Mouse (Mus musculus) CH12.LX (cell line): ENCODE measurements around the gene Ccdc60. TPM values are rescaled to one million over a fixed set of nuclear protein-coding genes. Genes with fewer than 3 reads are reported as not detected.

Source experiments
- DNase-seq: peaks from one replicate; pipeline ENCODE4 v3.0.0-alpha.2; 2013; ENCODE audit errors: extremely low read depth
- H3K27ac ChIP-seq: 2 replicates; pipeline ENCODE4 v1.5.1; 2012; ENCODE audit warnings: low read depth, mild to moderate bottlenecking, control low read depth, moderate library complexity; ENCODE audit not compliant: insufficient read depth
- H3K27me3 ChIP-seq: replicated peaks from 2 replicates; pipeline ENCODE3; 2012; ENCODE audit warnings: inconsistent platforms
- H3K36me3 ChIP-seq, 2 experiments: replicated peaks in 1 of 2; 2 replicates each; pipeline versions ENCODE3 to v1.6.1; 2012; ENCODE audit warnings: inconsistent platforms in 1 of 2, low read length in 1 of 2, mild to moderate bottlenecking in 1 of 2, mixed read lengths in 1 of 2, moderate library complexity in 1 of 2; ENCODE audit not compliant: control insufficient read depth in 1 of 2, insufficient read depth in 1 of 2
- H3K4me1 ChIP-seq, 2 experiments: 2 replicates each; pipeline ENCODE4 v1.6.1; 2012; ENCODE audit warnings: inconsistent platforms in 1 of 2, moderate library complexity in 1 of 2; ENCODE audit not compliant: insufficient read depth in 2 of 2, control insufficient read depth in 1 of 2
- H3K4me2 ChIP-seq: 2 replicates; pipeline ENCODE4 v1.6.1; 2012; ENCODE audit warnings: low read depth, mild to moderate bottlenecking, control low read depth; ENCODE audit not compliant: poor library complexity, insufficient read depth, severe bottlenecking
- H3K4me3 ChIP-seq, 3 experiments: fragments of 150-350 bp in 1 of 3; sonication (generic) in 1 of 3; replicated peaks in 1 of 3; 2 replicates each; pipeline versions ENCODE3 to v1.5.1; 2011 to 2012; ENCODE audit warnings: low read depth in 2 of 3, low read length in 2 of 3, mild to moderate bottlenecking in 2 of 3, moderate library complexity in 2 of 3, control low read depth in 1 of 3, improper control_type of control experiment in 1 of 3, inconsistent platforms in 1 of 3, mixed read lengths in 1 of 3; ENCODE audit not compliant: poor library complexity in 1 of 3
- H3K79me2 ChIP-seq: replicated peaks from 2 replicates; pipeline ENCODE4 v1.6.1; 2012; ENCODE audit warnings: mild to moderate bottlenecking, moderate library complexity; ENCODE audit not compliant: control insufficient read depth, poor library complexity, insufficient read depth, severe bottlenecking; ENCODE audit errors: extremely low read depth
- H3K9ac ChIP-seq: 2 replicates; pipeline ENCODE4 v1.6.1; 2012; ENCODE audit warnings: low read depth, mild to moderate bottlenecking, control low read depth, moderate library complexity; ENCODE audit not compliant: insufficient read depth
- H3K9me3 ChIP-seq: replicated peaks from 2 replicates; pipeline ENCODE3; 2012; ENCODE audit warnings: low read length, inconsistent platforms, mixed read lengths
- CTCF ChIP-seq, 2 experiments: IDR thresholded peaks in 1 of 2; conservative IDR thresholded peaks in 1 of 2; 2 replicates each; pipeline ENCODE4 v1.5.1; 2011 to 2012; ENCODE audit warnings: low read depth in 2 of 2, low read length in 2 of 2, improper control_type of control experiment in 1 of 2, inconsistent platforms in 1 of 2, mild to moderate bottlenecking in 1 of 2, moderate library complexity in 1 of 2
- E2F4 ChIP-seq: IDR thresholded peaks from 2 replicates; pipeline ENCODE4 v1.6.1; 2011; ENCODE audit warnings: low read depth, low read length, improper control_type of control experiment; ENCODE audit not compliant: insufficient replicate concordance
- ELF1 ChIP-seq: IDR thresholded peaks from 2 replicates; pipeline ENCODE4 v1.6.1; 2014; ENCODE audit warnings: low read depth, mild to moderate bottlenecking, inconsistent platforms, low read length, improper control_type of control experiment
- HCFC1 ChIP-seq: IDR thresholded peaks from 2 replicates; pipeline ENCODE4 v1.6.1; 2012; ENCODE audit warnings: low read depth, mild to moderate bottlenecking, inconsistent platforms, low read length, improper control_type of control experiment
- IRF4 ChIP-seq: IDR thresholded peaks from 2 replicates; pipeline ENCODE4 v1.6.1; 2014; ENCODE audit warnings: low read depth, mild to moderate bottlenecking, inconsistent platforms, low read length, improper control_type of control experiment
- MAX ChIP-seq: IDR thresholded peaks from 2 replicates; pipeline ENCODE4 v1.6.1; 2011; ENCODE audit warnings: low read length, improper control_type of control experiment
- MEF2A ChIP-seq: IDR thresholded peaks from 2 replicates; pipeline ENCODE4 v1.6.1; 2014; ENCODE audit warnings: low read depth, mild to moderate bottlenecking, inconsistent platforms, low read length, improper control_type of control experiment, borderline replicate concordance
- MXI1 ChIP-seq: IDR thresholded peaks from 2 replicates; pipeline ENCODE4 v1.6.1; 2011; ENCODE audit warnings: mild to moderate bottlenecking, low read depth, low read length, improper control_type of control experiment
- NRF1 ChIP-seq: IDR thresholded peaks from 2 replicates; pipeline ENCODE4 v1.6.1; 2014; ENCODE audit warnings: low read depth, mild to moderate bottlenecking, inconsistent platforms, low read length, improper control_type of control experiment, moderate library complexity
- POLR2A ChIP-seq: IDR thresholded peaks from 2 replicates; pipeline ENCODE4 v1.6.1; 2011; ENCODE audit warnings: low read depth, mild to moderate bottlenecking, improper control_type of control experiment, low read length
- POLR2AphosphoS2 ChIP-seq: IDR thresholded peaks from 2 replicates; pipeline ENCODE4 v1.6.1; 2011; ENCODE audit warnings: low read depth, low read length, improper control_type of control experiment
- RAD21 ChIP-seq: IDR thresholded peaks from 2 replicates; pipeline ENCODE4 v1.6.1; 2011; ENCODE audit warnings: low read depth, mild to moderate bottlenecking, low read length, improper control_type of control experiment, moderate library complexity
- RCOR1 ChIP-seq: conservative IDR thresholded peaks from 2 replicates; pipeline ENCODE4 v1.6.1; 2012; ENCODE audit warnings: low read depth, mild to moderate bottlenecking, inconsistent platforms, low read length, improper control_type of control experiment
- SMC3 ChIP-seq: IDR thresholded peaks from 2 replicates; pipeline ENCODE4 v1.6.1; 2011; ENCODE audit warnings: low read depth, low read length, improper control_type of control experiment
- TBP ChIP-seq: conservative IDR thresholded peaks from 2 replicates; pipeline ENCODE4 v1.6.1; 2011; ENCODE audit warnings: low read depth, low read length, improper control_type of control experiment
- ZC3H11A ChIP-seq: IDR thresholded peaks from 2 replicates; pipeline ENCODE4 v1.6.1; 2012; ENCODE audit warnings: low read depth, mild to moderate bottlenecking, inconsistent platforms, low read length, improper control_type of control experiment
- ZMIZ1 ChIP-seq: IDR thresholded peaks from 2 replicates; pipeline ENCODE4 v1.6.1; 2012; ENCODE audit warnings: low read depth, mild to moderate bottlenecking, inconsistent platforms, low read length, improper control_type of control experiment
- dilution Hi-C: fragments of 300-500 bp; cut with MboI; formaldehyde crosslinking; loops from 2 replicates; pipeline ENCODE4 v1.14.3; 2020; ENCODE audit warnings: low sequenced_read_pairs; ENCODE audit not compliant: extremely low pct_unique_long_range_greater_than_20kb, extremely low pct_ligation_motif_present
- in situ Hi-C: fragments of 300-500 bp; cut with MboI; formaldehyde crosslinking; loops from 3 replicates; pipeline ENCODE4 v1.14.3; 2019; ENCODE audit warnings: low sequenced_read_pairs, low pct_ligation_motif_present, low pct_unique_long_range_greater_than_20kb, mixed read lengths
- polyA plus RNA-seq: library from polyadenylated mRNA; unstranded; fragments of >175 nt; gene quantifications from 2 replicates; pipeline ENCODE4 v1.2.1, GENCODE M21; 2012; ENCODE audit warnings: low read depth; ENCODE audit not compliant: insufficient read length
- total RNA-seq, 2 experiments: library from RNA; depleted of rRNA; stranded (reverse); fragments of 300-350 nt in 1 of 2; fragments of >200 nt in 1 of 2; gene quantifications; 2 replicates each; pipeline ENCODE4 v1.2.3; 2012 to 2014

The Ccdc60 gene
- total and polyA plus RNA-seq, 3 experiments: not detected

GRCm38 (mm10) chr5:116271511-116272227 lies 17.1 kb downstream of the Ccdc60 start:
- Histone ChIP-seq H3K4me2 (no peak overlapping the region), H3K4me3 (no peak overlapping the region), H3K27me3 (no peaks in the 10 kb centered on the region), H3K9ac (no peak overlapping the region), H3K9me3 (peaks cover 95% of the 10 kb centered on the region), H3K4me1 (no peaks in the 10 kb centered on the region), H3K79me2 (no peaks in the 10 kb centered on the region), H3K36me3 (no peaks in the 10 kb centered on the region), H3K27ac (no peak overlapping the region)
- in situ Hi-C loops: no loop called here
- TF ChIP-seq SMC3 (no peak), POLR2AphosphoS2 (no peak), IRF4 (no peak), ELF1 (no peak), MXI1 (no peak), RCOR1 (no peak), NRF1 (no peak), TBP (no peak), ZC3H11A (no peak), RAD21 (no peak), ZMIZ1 (no peak), MEF2A (no peak)
- DNase-seq: no peak
- dilution Hi-C loops: no loop called here

DNA sequence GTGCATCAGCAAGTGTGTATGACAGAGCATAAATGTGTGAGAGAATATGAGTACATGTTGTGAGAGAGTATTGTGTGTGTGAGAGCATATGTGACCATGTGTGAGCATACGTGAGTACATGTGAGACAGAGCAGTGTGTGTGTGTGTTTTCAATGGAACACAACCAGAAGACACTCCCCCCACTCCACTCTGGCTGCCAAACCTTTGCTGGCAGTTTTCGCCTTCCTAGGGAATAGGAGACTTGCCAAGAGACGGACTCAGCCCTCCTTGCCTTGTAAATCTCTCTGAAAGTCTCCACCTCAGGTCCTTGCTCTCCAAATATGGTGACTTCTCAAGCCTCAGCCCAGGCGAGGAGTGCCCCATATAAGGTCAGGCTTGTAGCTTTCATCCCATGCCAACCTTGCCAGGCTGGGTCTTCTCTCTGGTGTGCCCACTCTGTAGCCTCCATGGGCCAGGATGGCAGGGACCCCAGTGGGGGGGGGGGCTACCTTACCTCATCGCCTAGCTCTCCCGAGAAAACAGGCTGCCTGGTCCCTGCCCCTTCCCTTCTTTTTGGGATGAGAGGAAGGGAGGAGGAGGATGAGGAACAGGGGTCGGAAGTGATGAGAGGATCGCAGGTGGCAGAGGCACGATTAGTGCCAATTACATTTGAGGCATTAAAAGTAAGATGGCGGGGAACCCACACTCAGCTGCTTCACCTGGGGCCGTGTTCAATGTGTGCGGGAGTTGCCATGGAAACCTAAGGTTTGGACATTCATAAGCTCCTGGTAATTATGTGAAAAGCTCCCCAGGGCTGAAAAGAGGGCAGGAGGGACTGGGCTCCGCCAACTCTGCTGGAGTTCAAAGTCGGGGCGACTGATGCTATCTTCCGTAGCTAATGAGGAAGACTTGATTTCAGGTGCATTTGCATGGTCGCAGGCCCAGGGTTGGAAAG lies 19.3 kb downstream of the Ccdc60 start:
- no peak for TF ChIP-seq RCOR1
- no peak for TF ChIP-seq E2F4
- no peak for TF ChIP-seq MAX
- TF ChIP-seq POLR2A: no peak
- no peak for TF ChIP-seq HCFC1
- TF ChIP-seq SMC3: no peak
- TF ChIP-seq CTCF (conservative IDR thresholded peaks at IDR 0.05 in 1 of 2, IDR thresholded peaks at IDR 0.05 in 1 of 2; ENCODE audit: low read depth in 2 of 2, low read length in 2 of 2): no peak
- in situ Hi-C loops (no loop called here), dilution Hi-C loops (no loop called here)
- no peaks in the 10 kb centered on the region for H3K36me3 ChIP-seq
- H3K4me3 ChIP-seq: no peak overlapping the region
- no peak overlapping the region for H3K4me2 ChIP-seq
- no peaks in the 10 kb centered on the region for H3K79me2 ChIP-seq
- H3K9ac ChIP-seq: no peak overlapping the region
- H3K27ac ChIP-seq: no peak overlapping the region
- peaks cover 97% of the 10 kb centered on the region for H3K9me3 ChIP-seq
- DNase-seq: no peak
- no peaks in the 10 kb centered on the region for H3K27me3 ChIP-seq
- no peaks in the 10 kb centered on the region for H3K4me1 ChIP-seq
